Mouse (Mus musculus) c-Kit-negative CD71-positive TER-119-positive erythroid progenitor cells, embryonic 14.5 days (primary cell): ENCODE data around the gene Gimap4.

Experiments
- DNase-seq: peaks from one replicate; pipeline ENCODE4 v3.0.0-alpha.2; 2013; ENCODE audit warnings: low read depth, low spot score

Gene Gimap4

DNA sequence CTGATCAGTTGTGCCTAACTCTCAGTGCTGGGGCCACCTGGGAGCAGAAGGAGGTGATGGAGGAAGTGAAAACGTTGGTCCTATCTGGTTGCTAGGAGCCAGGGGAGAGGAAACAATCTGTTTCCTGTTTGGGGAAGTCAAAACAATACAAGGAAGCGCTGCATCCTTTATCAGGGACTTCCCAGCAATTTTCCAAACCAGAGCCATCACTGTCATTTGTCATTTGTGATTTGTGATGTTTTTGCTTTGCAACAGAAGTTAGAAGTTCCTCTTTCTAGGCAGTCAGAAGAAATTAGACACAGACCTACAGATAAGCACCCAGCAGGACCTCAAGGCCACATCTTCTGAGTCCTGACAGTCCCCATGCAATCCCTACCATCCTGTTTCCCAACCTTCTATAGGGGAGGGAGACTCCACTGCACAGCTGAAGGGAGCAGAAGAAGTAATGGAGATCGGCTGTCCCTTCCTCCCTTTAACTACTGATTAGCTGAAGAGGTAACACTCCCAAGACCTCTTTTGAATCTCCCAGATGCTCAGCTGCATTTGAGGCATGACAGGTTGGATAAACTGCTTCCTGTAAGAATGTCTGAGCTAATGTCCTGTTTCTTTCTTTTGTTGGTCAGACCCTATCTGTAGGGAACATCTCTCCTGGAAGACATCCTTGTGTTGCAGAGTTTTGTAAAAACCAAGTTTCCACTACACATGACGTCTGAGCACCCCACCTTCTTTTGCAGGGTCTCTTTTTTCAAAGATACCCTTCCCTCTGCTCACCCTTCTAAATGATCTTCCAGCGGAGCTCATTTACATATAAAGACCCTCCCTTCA, 16.1 kb downstream of the Gimap4 start:
- DNase-seq, result no peak

DNA sequence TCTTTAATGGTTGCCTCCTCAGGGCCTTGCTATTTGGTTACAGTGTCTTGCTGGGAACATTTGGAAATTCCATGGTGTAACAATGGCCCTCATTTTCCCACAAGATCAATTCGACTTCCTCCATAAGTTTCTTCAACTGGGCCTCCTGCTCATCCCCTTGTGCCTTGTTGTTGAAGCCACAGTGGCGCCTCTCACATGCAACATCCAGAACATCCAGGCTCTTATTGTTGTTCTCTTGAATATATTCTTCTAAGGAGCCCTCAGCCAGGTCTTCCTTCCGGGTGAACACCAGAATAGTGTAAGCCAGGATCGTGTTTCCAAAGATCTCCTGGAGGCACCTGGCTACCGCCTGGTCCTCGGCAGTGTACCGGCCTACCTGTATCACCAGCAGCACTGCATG, 17.8 kb downstream of the Gimap4 start:
- no peak for DNase-seq

DNA sequence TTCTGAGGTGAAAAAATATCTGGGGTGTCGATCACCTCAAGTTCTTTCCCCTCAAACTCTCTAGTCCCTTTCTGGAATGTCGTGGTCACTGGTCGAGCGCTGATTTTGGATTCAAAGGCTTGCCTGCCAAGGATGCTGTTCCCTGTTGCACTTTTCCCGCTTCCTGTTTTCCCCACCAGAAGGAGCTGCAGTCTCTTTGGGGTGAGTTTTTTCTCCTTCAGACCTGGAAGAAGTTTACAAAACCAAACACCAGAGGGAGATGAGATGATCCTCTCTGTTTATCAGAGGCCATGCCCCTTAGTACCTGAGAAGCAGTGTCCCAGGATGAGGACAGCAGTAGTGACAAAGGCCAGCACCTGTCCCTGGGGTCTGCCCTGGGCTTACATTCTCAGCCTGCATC, 18.3 kb downstream of the Gimap4 start:
- no peak for DNase-seq

DNA sequence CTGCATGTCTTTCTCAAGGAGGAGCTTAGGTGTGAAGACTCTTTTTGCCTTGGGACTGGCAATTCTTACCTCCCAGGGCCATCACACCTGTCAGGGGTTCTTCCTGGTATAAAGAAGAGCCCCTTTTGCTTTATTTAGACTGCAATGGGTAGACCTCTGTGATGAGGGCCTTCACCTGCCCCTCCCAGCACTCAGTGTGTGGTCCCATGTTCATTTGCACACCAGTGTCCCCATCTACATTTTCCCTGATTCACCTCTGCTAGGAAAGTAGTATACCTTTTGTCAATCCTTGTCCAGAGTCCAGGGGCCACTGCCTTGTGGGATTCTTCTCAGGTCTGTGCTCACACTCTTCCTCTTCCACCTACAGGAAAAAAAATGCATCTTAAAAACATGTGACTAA, 19.8 kb downstream of the Gimap4 start:
- DNase-seq, result no peak

DNA sequence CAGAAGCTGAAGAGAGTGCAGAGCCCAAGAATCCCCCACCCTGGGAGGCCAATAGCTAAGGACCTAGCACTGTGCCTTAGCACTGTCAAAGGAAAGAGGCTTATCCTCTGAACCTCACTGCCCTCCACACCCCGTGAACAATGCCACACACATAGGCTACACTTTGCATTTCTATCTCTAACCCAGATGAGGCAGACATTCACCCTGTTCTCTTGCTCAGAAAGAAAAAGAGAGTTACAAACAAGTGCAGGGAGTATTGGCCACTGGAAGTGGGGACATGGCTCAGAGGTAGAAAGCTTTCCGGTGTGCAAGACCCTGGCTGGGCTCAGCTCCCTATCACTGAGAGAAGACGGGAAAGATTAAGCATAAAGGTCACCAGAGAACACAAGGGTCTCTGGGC, 21.8 kb downstream of the Gimap4 start:
- DNase-seq, result no peak

DNA sequence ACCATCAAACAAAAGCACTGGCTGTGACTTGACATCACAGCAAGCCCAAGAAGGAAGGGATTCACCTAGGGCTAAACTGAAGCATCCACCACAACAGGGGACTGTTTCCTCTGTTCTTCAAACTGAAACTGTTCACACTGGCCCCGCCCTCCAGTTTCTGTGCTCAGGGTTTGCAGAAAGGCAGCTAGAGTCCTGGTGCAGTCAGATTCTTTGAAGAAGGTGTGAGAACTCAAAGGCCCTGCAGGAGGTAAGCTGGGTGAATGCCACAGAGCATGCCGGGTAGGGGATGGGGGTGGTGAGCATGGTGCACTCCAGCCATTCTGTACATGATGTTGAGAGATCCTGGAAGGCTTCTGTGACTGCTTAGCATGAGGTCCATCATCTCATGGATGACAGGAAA, 34.1 kb downstream of the Gimap4 start, which contains the start of the genes Gm28053 and Gimap7:
Gm28053 (plus strand) TSS at position 153 of the 400 bp plus-strand sequence.
Gimap7 (plus strand) TSS at position 167 of the 400 bp plus-strand sequence.
- no peak for DNase-seq

DNA sequence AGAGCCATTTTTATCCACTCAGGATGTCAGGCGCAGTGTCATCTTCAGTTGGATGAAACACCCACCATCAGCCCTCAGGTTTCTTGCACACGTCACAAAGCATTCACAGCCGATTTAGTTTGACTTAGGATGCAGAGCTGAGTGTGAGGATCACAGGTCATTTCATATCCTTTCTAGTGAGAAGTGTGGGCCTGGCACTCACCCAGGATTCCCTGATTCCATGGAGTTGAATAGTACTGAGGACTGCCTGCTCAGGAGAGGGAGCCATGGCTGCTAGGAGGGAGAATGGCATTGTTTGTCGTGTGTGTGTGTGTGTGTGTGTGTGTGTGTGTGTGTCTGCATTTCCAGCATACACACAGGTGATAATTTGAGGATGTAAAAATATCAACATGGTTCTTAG, 36.0 kb downstream of the Gimap4 start:
- no peak for DNase-seq

DNA sequence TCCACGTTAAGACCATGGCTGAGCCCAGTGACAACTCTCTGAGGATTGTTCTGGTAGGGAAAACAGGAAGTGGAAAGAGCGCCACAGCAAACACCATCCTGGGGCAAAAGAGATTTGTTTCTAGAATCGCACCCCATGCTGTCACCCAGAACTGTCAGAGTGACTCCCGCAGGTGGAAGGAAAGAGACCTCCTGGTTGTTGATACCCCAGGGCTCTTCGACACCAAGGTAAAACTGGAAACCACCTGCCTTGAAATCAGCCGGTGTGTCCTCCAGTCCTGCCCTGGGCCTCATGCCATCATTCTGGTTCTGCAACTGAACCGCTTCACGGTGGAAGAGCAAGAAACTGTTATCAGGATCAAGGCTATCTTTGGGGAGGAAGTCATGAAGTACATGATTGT, 39.1 kb downstream of the Gimap4 start:
- no peak for DNase-seq

DNA sequence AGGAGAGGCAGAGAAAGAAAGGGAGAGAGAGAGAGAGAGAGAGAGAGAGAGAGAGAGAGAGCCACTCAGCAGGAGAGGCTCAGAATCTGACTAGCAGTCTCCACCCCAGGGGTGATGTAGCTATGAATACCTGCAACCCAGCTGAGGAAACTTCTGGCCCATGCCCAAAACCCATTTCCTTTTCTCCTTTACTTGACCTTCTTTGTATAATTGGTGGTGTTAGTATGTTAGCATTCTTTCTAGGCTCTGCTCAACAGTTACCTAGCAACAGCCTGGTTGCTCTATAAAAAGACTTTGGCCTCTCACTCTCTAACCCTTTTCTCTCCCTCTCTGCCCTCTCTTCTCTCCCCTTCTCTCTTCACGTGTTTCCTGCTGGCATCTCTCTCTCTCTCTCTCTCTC, 41.1 kb downstream of the Gimap4 start:
- DNase-seq, result no peak

DNA sequence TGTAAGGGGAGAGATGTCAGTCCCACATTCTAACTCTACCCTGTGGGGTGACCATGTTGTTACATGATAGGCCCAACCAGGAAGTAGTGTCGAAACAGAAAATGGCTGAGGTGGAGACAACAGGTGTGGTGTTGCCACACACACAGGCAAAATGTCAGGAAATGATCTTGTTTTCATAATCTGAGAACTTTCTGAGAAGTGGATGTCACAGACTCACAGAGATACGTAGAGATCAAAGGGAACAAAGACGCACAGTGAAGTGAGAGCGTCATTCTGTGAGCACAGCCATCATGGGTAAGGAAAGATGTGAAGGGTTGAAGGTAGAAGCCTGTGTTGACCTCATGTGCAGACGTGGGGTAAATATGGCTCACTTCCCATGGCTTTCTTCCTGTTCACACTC, 43.4 kb downstream of the Gimap4 start:
- no peak for DNase-seq

DNA sequence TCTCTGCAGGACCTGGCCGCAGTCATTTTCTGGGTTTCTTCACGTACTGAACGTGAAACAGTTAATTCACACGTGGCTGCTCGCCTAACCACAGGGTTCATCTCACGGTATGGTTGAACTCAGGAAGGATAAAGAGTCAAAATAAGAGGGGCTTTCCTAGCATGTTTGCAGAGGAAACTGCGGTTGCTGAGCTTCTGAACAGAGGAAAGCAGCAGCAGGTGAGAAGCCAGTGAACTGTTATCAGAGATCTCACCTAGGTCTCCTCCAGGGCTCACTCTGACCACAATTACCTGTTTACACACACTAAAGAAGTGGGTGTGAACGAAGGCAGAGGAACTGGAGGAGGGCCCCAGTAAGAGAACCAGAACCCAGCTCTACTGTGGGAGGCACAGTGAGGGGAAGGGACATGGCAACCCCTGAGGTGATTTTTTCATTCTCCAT, 48.5 kb downstream of the Gimap4 start:
- no peak for DNase-seq

DNA sequence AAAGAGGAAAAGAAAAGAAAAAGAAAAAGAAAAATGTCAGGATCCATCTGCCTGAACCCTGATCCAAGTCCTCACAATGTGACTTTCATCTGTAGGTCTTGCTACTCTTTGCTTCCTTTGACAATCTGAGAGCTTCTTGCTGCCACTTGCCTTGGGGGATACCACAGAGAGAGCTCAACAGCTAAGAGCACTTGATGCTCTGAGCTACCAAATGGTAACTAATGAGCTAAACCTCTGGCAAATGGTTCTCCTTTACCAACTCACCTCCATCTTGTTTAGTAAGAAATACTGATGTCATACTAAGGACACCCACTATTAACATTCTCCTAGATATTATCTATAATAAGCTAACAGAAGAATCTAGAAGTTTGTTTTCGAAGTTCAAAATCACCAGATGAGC, 49.3 kb downstream of the Gimap4 start:
- DNase-seq, result no peak

DNA sequence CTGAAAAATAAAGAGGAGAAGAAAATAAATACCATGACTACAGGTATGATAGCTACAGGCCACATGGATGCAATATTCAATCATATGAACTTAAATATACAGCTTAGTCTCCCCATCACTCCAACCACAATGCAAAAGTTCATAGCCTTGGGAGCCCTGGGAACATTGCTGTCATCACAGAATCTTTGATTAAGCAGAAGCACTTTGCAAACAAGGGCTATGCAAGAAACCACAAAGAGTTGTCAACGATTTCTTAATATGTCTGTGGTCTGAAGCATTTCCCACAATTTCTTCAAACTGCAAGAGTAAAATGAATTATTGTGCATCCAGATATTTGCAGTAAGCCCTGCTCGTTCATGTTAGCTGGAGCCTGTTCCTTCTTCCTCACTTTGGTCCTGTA, 52.7 kb downstream of the Gimap4 start:
- no peak for DNase-seq

DNA sequence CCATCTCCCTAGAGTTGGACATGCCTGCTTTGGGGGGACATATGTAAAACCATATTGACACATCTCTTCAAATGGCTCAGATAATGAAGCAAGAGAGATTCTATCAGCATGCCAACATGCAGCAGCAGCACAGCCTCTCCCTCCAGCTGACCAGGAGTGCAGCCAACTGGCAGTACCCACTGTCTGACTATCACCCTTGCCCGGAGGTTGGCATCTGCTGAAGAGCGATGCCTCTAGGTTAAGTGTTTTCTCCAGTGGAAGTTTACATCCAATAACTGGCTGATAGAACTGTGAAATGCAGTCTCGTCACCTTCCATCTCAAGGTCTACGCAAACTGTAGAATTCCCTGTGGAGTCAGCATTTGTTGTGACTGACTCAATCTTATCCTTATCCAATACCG, 53.3 kb downstream of the Gimap4 start:
- DNase-seq, result no peak

DNA sequence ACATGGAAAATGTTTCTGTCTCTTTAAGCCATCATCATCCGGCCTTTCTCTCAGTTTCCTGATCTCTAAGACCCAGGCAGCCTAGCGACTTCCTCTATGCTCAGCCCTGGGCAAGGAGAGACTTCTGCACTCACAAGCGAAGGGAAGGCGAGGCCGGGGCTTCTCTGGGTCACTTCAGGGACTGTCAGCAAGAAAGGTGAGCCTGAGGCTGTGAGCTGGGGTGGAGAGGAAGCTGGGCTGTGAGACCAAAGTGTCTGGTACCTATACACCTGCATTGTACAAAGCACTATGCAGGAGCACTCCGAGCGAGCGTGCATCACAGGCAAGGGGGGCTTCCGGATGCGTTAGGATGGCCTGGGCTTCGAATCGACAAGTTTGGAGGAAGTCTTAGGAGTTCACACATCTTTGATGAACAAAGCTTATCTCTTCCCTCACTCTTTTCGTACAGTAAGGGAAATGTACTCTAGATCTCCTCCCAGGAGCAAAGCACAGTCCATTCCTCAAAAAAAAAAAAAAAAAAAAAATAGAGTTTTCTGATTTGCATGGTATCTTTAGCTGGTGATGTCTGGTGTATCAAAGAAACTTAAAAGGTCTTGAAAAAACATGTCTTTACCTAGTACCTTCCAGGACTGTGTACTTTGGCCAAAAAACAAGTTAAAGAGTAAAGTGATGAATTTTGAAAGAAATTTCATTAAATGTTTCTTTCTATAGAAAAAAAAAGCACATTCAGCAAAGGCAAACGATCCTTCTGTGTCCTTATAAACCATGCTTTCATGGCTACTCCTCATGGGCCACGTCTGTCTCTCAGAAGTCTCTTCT, 54.8 kb downstream of the Gimap4 start, which contains the start of gene Gimap1:
Gimap1 (plus strand) TSS at position 94 of the 819 bp plus-strand sequence.
- no peak for DNase-seq

DNA sequence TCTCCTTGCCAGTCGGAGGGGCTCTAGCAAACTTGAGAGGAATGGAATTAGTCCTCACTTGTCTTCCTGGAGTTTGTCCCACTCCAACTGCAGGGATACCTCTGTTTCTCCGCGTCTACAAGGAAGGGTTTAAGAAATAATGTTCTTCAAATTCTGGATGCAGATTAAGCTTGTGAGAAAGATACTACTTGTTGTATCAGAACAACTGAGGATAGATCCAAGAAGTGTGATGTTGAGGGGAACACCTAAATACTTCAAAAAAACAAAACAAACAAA, 55.4 kb downstream of the Gimap4 start:
- DNase-seq, result no peak

DNA sequence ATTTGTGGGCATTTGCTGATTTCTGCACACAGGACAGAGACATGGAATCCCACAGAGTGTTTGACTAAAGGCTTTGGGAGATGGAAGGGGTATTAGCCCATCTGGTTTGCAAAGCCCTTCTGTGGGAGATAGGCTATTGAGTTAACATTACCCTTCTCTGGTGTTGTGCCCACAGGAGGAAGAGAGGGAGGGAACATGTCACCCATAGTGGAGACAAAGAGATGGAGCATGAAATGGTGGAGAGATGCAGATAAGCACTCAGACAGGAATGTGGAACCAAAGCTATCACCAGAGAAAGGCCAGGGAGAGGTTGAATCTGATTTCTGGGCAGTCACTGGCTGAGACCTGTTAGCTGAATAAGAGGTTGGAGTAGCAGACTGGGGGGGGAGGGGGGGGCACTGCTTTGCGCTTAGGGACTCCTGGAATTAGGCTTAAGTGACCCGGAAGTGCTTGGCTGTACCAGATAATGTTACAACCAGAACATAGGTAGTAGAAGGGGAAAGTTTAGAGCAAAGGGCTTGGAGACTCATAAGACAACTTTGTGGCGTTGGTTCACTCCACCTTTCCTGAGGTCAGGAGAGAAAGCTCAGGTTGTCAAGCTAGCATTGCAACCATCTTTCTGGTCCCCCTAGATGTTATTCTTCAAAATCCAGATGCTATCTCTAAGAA, 56.3 kb downstream of the Gimap4 start:
- no peak for DNase-seq

DNA sequence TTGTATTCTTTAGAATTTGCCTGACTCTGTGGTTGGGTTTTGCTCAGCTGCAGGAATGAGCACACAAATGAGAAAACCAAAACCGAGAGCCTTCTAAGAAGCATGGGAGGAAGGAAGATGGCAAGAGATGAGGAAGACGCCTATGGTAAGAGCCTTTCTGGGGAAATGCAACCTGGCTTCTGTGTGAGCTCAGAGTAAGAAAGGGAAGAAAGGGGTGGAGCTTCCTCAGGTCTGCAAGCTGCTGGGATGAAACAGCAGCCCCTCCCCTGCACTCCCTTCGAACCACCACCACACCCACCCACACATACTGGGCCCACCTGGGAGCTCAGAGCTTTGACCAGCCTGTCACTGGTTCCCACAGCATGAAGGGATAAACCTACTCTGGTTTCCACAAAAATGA, 56.9 kb downstream of the Gimap4 start:
- no peak for DNase-seq
